8 mouse cellular contexts compared by ENCODE assay signal in the genomic region with DNA sequence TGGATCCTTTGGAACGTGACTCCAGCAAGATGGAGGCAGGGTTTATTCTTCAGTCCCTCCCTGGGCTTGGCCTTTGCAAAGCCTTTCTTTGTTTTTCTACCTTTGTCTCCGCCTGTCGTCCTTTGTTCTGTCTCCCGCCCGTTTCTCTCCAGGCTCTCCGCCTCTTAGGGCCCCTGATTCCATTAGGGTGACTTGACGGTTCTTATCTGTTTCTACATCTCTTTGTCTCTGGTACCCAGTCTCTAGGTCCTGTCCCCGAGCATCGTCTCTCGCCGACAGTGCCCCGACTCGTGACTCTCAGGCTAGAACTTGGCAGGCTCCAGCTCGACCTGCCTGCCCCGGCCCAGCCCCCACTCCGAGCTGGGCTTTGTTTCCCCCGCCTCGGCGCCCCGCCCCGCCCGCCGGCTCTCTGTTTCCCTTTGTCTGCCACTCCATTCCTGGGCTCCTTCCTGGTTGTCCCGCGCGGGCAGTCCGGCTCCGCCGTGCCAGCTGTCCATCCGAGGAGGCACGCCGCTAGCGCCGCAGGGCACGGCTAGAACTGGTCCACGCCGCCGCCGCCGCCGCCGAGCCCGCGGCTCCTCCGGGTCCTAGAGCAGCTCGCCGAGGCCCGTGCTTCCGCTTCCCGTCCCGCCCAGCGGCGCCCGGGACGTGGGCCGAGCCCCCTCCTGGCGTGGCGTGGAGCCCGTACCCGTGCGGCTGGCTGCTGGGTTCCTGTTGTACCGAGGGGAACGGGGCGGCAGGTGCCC. TPM values are rescaled to one million over a fixed set of nuclear protein-coding genes. Genes with fewer than 3 reads are reported as not detected.
DNase-seq lines count a peak whose midpoint lies in the region; ATAC-seq and TF ChIP-seq lines count a peak whose summit lies in the region.

A gene (plus strand): TSS at position 440 of the 746 bp plus-strand sequence.
A gene (minus strand): TSS at position 509 of the 746 bp plus-strand sequence.

- peaks cover 53% of the 10 kb centered on the region for H3K36me3 ChIP-seq in erythroblast, embryonic 14.5 days (ENCODE audit: control insufficient read depth)
- peaks cover 50% of the 10 kb centered on the region for H3K36me3 ChIP-seq in heart, embryonic 12.5 days
- peaks cover 38% of the 10 kb centered on the region for H3K36me3 ChIP-seq in kidney, embryonic 16.5 days (ENCODE audit: insufficient read depth, low read length)
- H3K36me3 ChIP-seq in liver, embryonic 12.5 days: peaks cover 45% of the 10 kb centered on the region
- H3K36me3 ChIP-seq in myocyte (ENCODE audit: control insufficient read depth, insufficient read depth): peaks cover 12% of the 10 kb centered on the region
- peaks cover 14% of the 10 kb centered on the region for H3K36me3 ChIP-seq in splenic B cell, adult 2 months (ENCODE audit: control insufficient read depth, insufficient read depth, low read length, poor library complexity, severe bottlenecking)

- H3K79me2 ChIP-seq in myocyte (ENCODE audit: control insufficient read depth, insufficient read depth): peaks cover 49% of the 10 kb centered on the region

- H3K27ac ChIP-seq in heart, embryonic 12.5 days (ENCODE audit: poor library complexity, severe bottlenecking): peak within 1 kb of the TSS; percentile 97
- peak within 1 kb of the TSS; percentile 99 for H3K27ac ChIP-seq in kidney, embryonic 16.5 days (ENCODE audit: low read length)
- peak within 1 kb of the TSS; percentile 95 for H3K27ac ChIP-seq in liver, embryonic 12.5 days

- peak within 1 kb of the TSS; percentile 90 for H3K9ac ChIP-seq in heart, embryonic 12.5 days
- peak within 1 kb of the TSS; percentile 97 for H3K9ac ChIP-seq in kidney, embryonic 16.5 days (replicated peaks; ENCODE audit: low read length)
- peak within 1 kb of the TSS; percentile 94 for H3K9ac ChIP-seq in liver, embryonic 12.5 days

- H3K4me3 ChIP-seq in erythroblast, embryonic 14.5 days (replicated peaks): peak within 1 kb of the TSS; percentile 95
- H3K4me3 ChIP-seq in heart, embryonic 12.5 days: peak within 1 kb of the TSS; percentile 71
- H3K4me3 ChIP-seq in kidney, embryonic 16.5 days (ENCODE audit: low read length): peak within 1 kb of the TSS; percentile 98
- H3K4me3 ChIP-seq in liver, embryonic 12.5 days: peak within 1 kb of the TSS; percentile 82
- peak within 1 kb of the TSS; percentile 91 for H3K4me3 ChIP-seq in myocyte

- no peak for TF ChIP-seq CTCF in brain, embryonic 14.5 days (IDR thresholded peaks at IDR 0.05; ENCODE audit: borderline replicate concordance, extremely low read depth, insufficient read depth, insufficient read length)

- H3K9me3 ChIP-seq in erythroblast, embryonic 14.5 days (ENCODE audit: control insufficient read depth, low read length): peaks cover 14% of the 10 kb centered on the region
- H3K9me3 ChIP-seq in heart, embryonic 12.5 days (replicated peaks): no peaks in the 10 kb centered on the region
- H3K9me3 ChIP-seq in kidney, embryonic 16.5 days (ENCODE audit: low read length): no peaks in the 10 kb centered on the region
- H3K9me3 ChIP-seq in liver, embryonic 12.5 days (replicated peaks): no peaks in the 10 kb centered on the region

- H3ac ChIP-seq in myocyte (ENCODE audit: control insufficient read depth, insufficient read length): peak within 1 kb of the TSS; percentile 32

- TF ChIP-seq POLR2A in brain, embryonic 14.5 days (IDR thresholded peaks at IDR 0.05; ENCODE audit: borderline replicate concordance, extremely low read depth, insufficient read depth, insufficient read length, poor library complexity, severe bottlenecking): peak; percentile 87
- peak; percentile 82 for TF ChIP-seq POLR2A in myocyte (IDR thresholded peaks at IDR 0.05; ENCODE audit: insufficient read length, low read depth)

- peak; percentile 88 for ATAC-seq in heart, embryonic 12.5 days (ENCODE audit: insufficient number of reproducible peaks, low FRiP score)
- ATAC-seq in kidney, embryonic 16.5 days (ENCODE audit: low FRiP score, low TSS enrichment): peak; percentile 92
- ATAC-seq in liver, embryonic 12.5 days: peak; percentile 86

- WGBS in heart, embryonic 12.5 days: under 1% methylated on average over 64 of the region's 64 CpGs
- under 1% methylated on average over 63 of the region's 64 CpGs for WGBS in kidney, embryonic 16.5 days
- WGBS in liver, embryonic 12.5 days (ENCODE audit: insufficient replicate concordance): 1% methylated on average over 64 of the region's 64 CpGs

- peak within 1 kb of the TSS; percentile 76 for H3K4me2 ChIP-seq in heart, embryonic 12.5 days
- H3K4me2 ChIP-seq in kidney, embryonic 16.5 days (replicated peaks; ENCODE audit: low read depth, low read length): peak within 1 kb of the TSS; percentile 77
- H3K4me2 ChIP-seq in liver, embryonic 12.5 days: peak within 1 kb of the TSS; percentile 75
- peak within 1 kb of the TSS; percentile 93 for H3K4me2 ChIP-seq in myocyte (ENCODE audit: low read depth)

- peak; percentile 88 for DNase-seq in CD4-positive, CD25-positive, alpha-beta regulatory T cell, adult 2 months (ENCODE audit: low read depth, low spot score)
- DNase-seq in brain, embryonic 14.5 days (ENCODE audit: low read depth): peak; percentile 97
- peak; percentile 80 for DNase-seq in splenic B cell, adult 2 months (ENCODE audit: low read depth, low spot score)

- H3K4me1 ChIP-seq in erythroblast, embryonic 14.5 days (ENCODE audit: control insufficient read depth): peaks cover 70% of the 10 kb centered on the region
- peaks cover 32% of the 10 kb centered on the region for H3K4me1 ChIP-seq in heart, embryonic 12.5 days (replicated peaks)
- H3K4me1 ChIP-seq in kidney, embryonic 16.5 days (ENCODE audit: insufficient read depth, low read length): peaks cover 31% of the 10 kb centered on the region
- peaks cover 55% of the 10 kb centered on the region for H3K4me1 ChIP-seq in liver, embryonic 12.5 days

- H3K27me3 ChIP-seq in erythroblast, embryonic 14.5 days (ENCODE audit: control insufficient read depth): no peaks in the 10 kb centered on the region
- H3K27me3 ChIP-seq in heart, embryonic 12.5 days (replicated peaks): no peaks in the 10 kb centered on the region
- H3K27me3 ChIP-seq in kidney, embryonic 16.5 days (ENCODE audit: insufficient read depth, low read length): no peaks in the 10 kb centered on the region
- H3K27me3 ChIP-seq in liver, embryonic 12.5 days (replicated peaks): no peaks in the 10 kb centered on the region
- H3K27me3 ChIP-seq in myocyte (ENCODE audit: control insufficient read depth, insufficient read depth, insufficient read length): no peaks in the 10 kb centered on the region
- H3K27me3 ChIP-seq in splenic B cell, adult 2 months (ENCODE audit: control insufficient read depth, insufficient read depth, low read length, poor library complexity, severe bottlenecking): no peaks in the 10 kb centered on the region

TF ChIP-seq in myocyte, 11 proteins besides CTCF, POLR2A, EP300 and RAD21:
- TF ChIP-seq REST (IDR thresholded peaks at IDR 0.05; ENCODE audit: insufficient read depth, insufficient read length) (no peak), TCF3 (IDR thresholded peaks at IDR 0.05; ENCODE audit: insufficient read length, low read depth) (no peak), USF1 (IDR thresholded peaks at IDR 0.05; ENCODE audit: low read depth) (no peak), CEBPB (IDR thresholded peaks at IDR 0.05; ENCODE audit: insufficient read depth, poor library complexity, severe bottlenecking) (no peak), MYOD1 (IDR thresholded peaks at IDR 0.05; ENCODE audit: control insufficient read depth in 1 of 3, insufficient read length in 2 of 3, low read depth in 2 of 3) (peak in 2 of 3 experiments; percentile 56 to 75), MYOG (IDR thresholded peaks at IDR 0.05; ENCODE audit: control insufficient read depth in 1 of 3, insufficient read depth in 1 of 3, insufficient read length in 2 of 3, low read depth in 2 of 3) (peak in 2 of 3 experiments; percentile 69 to 81), MAX (IDR thresholded peaks at IDR 0.05; ENCODE audit: low read depth) (no peak), SRF (IDR thresholded peaks at IDR 0.05; ENCODE audit: control insufficient read depth, insufficient read length, low read depth) (no peak), E2F4 (IDR thresholded peaks at IDR 0.05; ENCODE audit: insufficient read depth) (peak; percentile 15)

RNA-seq across cellular contexts. Expression of the first gene that starts in this region (rescaled TPM):
- polyA plus RNA-seq in brain, embryonic 14.5 days (2012; rRNA removed): 38.5 and 38.9 TPM in 2 replicates
- 0.26 and 0.33 TPM in 2 replicates for polyA plus RNA-seq in erythroblast, embryonic 14.5 days (2012)
- 23.8 and 25.3 TPM in 2 replicates for polyA plus RNA-seq in heart, embryonic 12.5 days (2016; fragmentation: Nextera tagmentation; extraction: Ambion mirVana)
- polyA plus RNA-seq in kidney, embryonic 16.5 days (2015; fragmentation: Nextera tagmentation; extraction: Ambion mirVana): 45.2 and 46.0 TPM in 2 replicates
- polyA plus RNA-seq in liver, embryonic 12.5 days (2016; fragmentation: Nextera tagmentation; extraction: Ambion mirVana): 13.7 and 14.2 TPM in 2 replicates
- polyA plus RNA-seq in myocyte (2012; fragmentation: generic; extraction: Trizol): 11.4 TPM

RNA-seq across cellular contexts. Expression of the second gene that starts in this region (rescaled TPM):
- 19.4 and 22.6 TPM in 2 replicates for polyA plus RNA-seq in brain, embryonic 14.5 days (2012; rRNA removed)
- polyA plus RNA-seq in erythroblast, embryonic 14.5 days (2012): 26.0 and 36.2 TPM in 2 replicates
- 22.1 and 28.2 TPM in 2 replicates for polyA plus RNA-seq in heart, embryonic 12.5 days (2016; fragmentation: Nextera tagmentation; extraction: Ambion mirVana)
- polyA plus RNA-seq in kidney, embryonic 16.5 days (2015; fragmentation: Nextera tagmentation; extraction: Ambion mirVana): 18.6 and 26.6 TPM in 2 replicates
- 10.6 and 13.6 TPM in 2 replicates for polyA plus RNA-seq in liver, embryonic 12.5 days (2016; fragmentation: Nextera tagmentation; extraction: Ambion mirVana)
- polyA plus RNA-seq in myocyte (2012; fragmentation: generic; extraction: Trizol): 2.2 TPM

Comparison
In these comparisons a context has a peak if more than half of its experiments do, and no peak if none do; other contexts are left out.
1. Peak in every context shown above with its lines: DNase-seq, ATAC-seq, H3K4me3 ChIP-seq and H3K27ac ChIP-seq.